Mouse (Mus musculus) stomach, embryonic 14.5 days (tissue): Measurements from ENCODE around the gene Syncrip. TPM values are rescaled to one million over a fixed set of nuclear protein-coding genes. Genes with fewer than 3 reads are reported as not detected.

Experiments
- ATAC-seq: fragments of 200-750 bp; cut with Nextera tagmentation; 2 replicates; pipeline ENCODE4 v1.8.0; 2017; ENCODE audit warnings: low read depth, moderate TSS enrichment; ENCODE audit not compliant: insufficient number of reproducible peaks, insufficient read depth, low FRiP score
- H3K27ac ChIP-seq: fragments of 300-500 bp; sonication (generic); 2 replicates; pipeline ENCODE4 v1.5.1; 2014; ENCODE audit warnings: mild to moderate bottlenecking, low read length, moderate library complexity, mixed read lengths
- H3K27me3 ChIP-seq: fragments of 300-500 bp; sonication (generic); 2 replicates; pipeline ENCODE4 v1.6.1; 2014; ENCODE audit warnings: low read length, control low read depth, mixed read lengths; ENCODE audit not compliant: control insufficient read depth, insufficient read depth
- H3K36me3 ChIP-seq: fragments of 300-500 bp; sonication (generic); 2 replicates; pipeline ENCODE4 v1.6.1; 2014; ENCODE audit warnings: mild to moderate bottlenecking, control low read depth, low read length, moderate library complexity, mixed read lengths; ENCODE audit not compliant: control insufficient read depth, insufficient read depth
- H3K4me1 ChIP-seq: fragments of 300-500 bp; sonication (generic); 2 replicates; pipeline ENCODE4 v1.6.1; 2014; ENCODE audit warnings: low read length, control low read depth, mixed read lengths; ENCODE audit not compliant: control insufficient read depth, insufficient read depth
- H3K4me2 ChIP-seq: fragments of 300-500 bp; sonication (generic); replicated peaks from 2 replicates; pipeline ENCODE4 v1.6.1; 2014; ENCODE audit warnings: low read depth, low read length, control low read depth
- H3K4me3 ChIP-seq: fragments of 300-500 bp; sonication (generic); 2 replicates; pipeline ENCODE4 v1.5.1; 2014; ENCODE audit warnings: low read depth, low read length, control low read depth
- H3K9ac ChIP-seq: fragments of 300-500 bp; sonication (generic); replicated peaks from 2 replicates; pipeline ENCODE4 v1.6.1; 2014; ENCODE audit warnings: low read depth, mild to moderate bottlenecking, control low read depth, low read length, moderate library complexity, mixed read lengths
- H3K9me3 ChIP-seq: fragments of 300-500 bp; sonication (generic); 2 replicates; pipeline ENCODE4 v1.6.1; 2016; ENCODE audit warnings: low read depth, low read length, control low read depth; ENCODE audit not compliant: control insufficient read depth
- WGBS: fragments of 180-500 bp; shearing (Covaris S2); extraction: QIAGEN DNeasy Blood & Tissue Kit; methylation state at CpG from one replicate; pipeline ENCODE4 v1.1.7; 2014; 5-methylcytosine and 5-hydroxymethylcytosine counted together
- polyA plus RNA-seq: library from polyadenylated mRNA; unstranded; fragments of >200 nt; fragmentation: Nextera tagmentation; extraction: Ambion mirVana; gene quantifications from 2 replicates; pipeline ENCODE4 v1.2.1, GENCODE M21; 2014

Gene Syncrip
- polyA plus RNA-seq, 1 experiment from 2014 or later: 123 TPM

DNA sequence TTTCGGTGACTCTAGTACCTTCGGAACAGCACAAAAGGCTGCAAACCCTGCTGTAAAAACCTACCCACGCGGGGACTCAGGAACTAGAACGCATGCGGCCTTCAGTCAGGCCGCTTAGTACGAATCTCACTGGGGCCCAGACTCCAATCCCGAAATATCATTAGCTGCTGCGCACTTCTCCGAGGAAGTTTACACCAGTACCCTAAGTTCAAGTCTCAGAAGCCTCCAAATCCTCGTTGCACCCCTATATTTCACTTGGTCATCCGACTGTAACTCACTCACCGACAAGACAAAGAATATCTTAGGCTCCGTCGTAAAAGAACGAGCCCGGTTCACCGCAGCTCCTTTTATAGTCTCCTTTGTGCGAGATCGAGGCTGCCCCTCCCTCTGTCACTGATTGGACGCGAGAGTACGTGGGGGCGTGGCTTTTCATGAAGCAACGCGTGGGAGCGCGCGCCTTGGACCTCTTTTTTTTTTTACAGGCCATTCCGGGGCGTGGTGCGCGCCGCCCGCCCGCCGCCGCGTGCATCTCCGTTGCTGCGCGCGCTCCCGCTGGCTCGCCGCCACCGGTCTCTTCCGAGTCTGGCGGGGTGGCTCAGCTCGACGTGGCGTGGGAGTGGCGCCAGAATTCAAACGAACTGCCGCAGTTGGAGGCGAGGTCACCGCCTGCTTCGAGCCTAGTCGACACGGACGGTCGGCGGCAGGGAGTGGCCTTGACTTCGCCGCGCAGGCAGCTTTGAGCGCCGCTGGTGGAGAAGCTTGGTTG is 40.4 kb upstream of the Syncrip start:
- under 1% methylated on average over 69 of the region's 69 CpGs for WGBS
- peaks cover 6% of the 10 kb centered on the region; the same call in 1 of the 2 replicates for H3K4me1 ChIP-seq

DNA sequence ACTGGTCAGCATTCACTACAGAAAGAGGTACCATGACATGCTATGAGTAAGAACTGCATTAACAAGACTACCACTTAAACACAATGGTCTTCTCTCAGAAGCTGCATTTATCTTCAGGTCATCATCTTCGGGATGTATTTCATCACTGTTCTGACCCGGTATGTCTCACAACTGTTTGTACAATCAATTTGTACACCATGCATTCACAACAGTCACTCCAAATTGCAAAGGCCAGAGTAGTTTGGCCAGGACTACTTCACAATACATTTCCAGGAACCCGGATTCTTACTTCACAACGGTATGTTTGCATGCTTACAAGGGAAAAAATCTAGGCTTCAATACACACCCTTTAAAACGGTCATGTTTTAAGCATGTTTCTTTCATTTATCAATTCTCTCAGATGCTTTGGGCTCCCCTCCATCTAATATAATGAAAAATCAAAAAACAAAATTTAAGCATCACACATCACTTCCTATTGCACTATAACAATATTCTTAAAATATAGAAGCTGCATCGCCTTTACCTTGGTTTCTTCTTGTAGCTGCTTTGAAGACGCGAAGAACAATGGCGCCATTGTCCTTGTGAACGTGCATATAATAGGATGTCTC is 39.7 kb upstream of the Syncrip start:
- no peaks in the 10 kb centered on the region for H3K27me3 ChIP-seq
- H3K9ac ChIP-seq: peak overlapping the region; percentile 95
- peaks cover 13% of the 10 kb centered on the region for H3K36me3 ChIP-seq
- H3K4me3 ChIP-seq: peak overlapping the region; percentile 96
- ATAC-seq: no peak
- under 1% methylated on average over 10 of the region's 10 CpGs for WGBS
- peak overlapping the region; percentile 95 for H3K27ac ChIP-seq
- peak overlapping the region; percentile 61 for H3K4me2 ChIP-seq
- peaks cover 6% of the 10 kb centered on the region; the same call in 1 of the 2 replicates for H3K4me1 ChIP-seq
- H3K9me3 ChIP-seq: no peaks in the 10 kb centered on the region

More for the DNA sequence above, 40.4 kb upstream of the Syncrip start:
- Histone ChIP-seq H3K27ac (peak overlapping the region; percentile 95), H3K9ac (peak overlapping the region; percentile 95), H3K9me3 (no peaks in the 10 kb centered on the region), H3K4me2 (peak overlapping the region; percentile 61), H3K36me3 (peaks cover 13% of the 10 kb centered on the region), H3K4me3 (peak overlapping the region; percentile 96), H3K27me3 (no peaks in the 10 kb centered on the region)
- peak; percentile 88 for ATAC-seq

DNA sequence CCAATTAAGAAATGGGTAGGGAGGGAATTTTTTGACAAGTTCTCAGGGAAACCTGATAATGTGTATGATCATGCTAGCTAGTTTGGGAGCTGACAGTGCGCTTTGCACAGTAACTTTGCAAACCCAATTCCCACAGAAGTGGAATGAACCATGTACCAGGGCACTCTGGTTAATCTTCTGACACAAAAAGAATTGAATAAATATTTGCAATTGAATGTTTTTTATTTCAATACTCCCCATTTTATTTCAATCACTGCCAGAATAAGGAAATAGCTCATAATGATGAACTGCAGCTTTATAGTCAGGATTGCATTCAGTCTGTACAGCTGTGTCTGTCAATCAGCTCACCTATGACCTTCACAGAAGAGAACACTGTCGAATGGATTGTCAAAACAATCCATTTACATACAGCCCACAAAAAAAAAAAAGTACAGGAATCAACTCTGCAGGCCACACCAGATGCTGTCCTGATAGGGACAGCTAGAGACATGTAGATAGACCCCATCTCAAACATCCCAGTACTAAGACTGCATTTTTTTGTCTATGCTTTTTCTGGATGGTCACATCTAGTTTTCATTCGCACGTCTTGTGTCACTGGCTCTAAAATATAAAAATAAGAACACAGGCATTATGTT is 38.6 kb upstream of the Syncrip start:
- Histone ChIP-seq H3K4me2 (peak overlapping the region; percentile 61), H3K9ac (no peak overlapping the region), H3K4me1 (peaks cover 6% of the 10 kb centered on the region; the same call in 1 of the 2 replicates), H3K4me3 (peak overlapping the region; percentile 96), H3K36me3 (peaks cover 13% of the 10 kb centered on the region), H3K27ac (no peak overlapping the region), H3K9me3 (no peaks in the 10 kb centered on the region), H3K27me3 (no peaks in the 10 kb centered on the region)
- 27% methylated on average over 4 of the region's 4 CpGs for WGBS
- ATAC-seq: no peak

DNA sequence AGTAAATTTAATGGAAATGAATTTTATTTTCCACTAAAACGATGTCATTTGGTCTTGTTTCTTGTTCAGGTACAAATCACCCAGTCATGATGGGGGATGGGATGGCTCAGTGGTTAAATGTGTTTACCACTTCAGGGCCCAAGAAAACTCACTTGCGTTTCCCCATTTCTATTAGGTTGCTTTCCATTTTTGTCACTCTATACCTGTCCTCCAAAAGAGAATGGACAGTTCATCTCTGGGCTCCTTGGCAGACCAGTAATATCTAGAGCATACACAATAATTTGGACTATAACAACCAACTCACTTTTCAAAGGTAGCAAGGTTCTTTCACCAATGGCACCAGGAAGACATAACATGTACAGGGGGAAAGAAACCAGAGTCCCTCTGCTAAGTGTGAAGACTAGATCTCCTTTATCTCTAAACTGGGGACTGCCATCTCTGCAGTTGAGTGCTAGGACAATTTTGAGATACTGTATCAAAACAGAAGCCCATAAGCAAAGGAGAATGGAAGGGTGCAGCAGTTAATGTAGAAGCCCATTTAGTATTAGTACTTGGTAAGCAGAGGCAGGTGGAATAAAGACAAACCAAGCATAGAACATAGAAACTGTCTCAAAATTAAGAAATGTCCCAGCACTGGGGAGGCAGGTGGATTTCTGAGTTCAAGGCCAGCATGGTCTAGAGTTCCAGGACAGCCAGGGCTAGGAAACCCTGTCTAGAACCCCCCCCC is 37.9 kb upstream of the Syncrip start:
- no peak overlapping the region for H3K9ac ChIP-seq
- no peak for ATAC-seq
- H3K27ac ChIP-seq: no peak overlapping the region
- 20% methylated on average over 2 of the region's 2 CpGs for WGBS
- H3K27me3 ChIP-seq: no peaks in the 10 kb centered on the region
- H3K9me3 ChIP-seq: no peaks in the 10 kb centered on the region
- H3K4me1 ChIP-seq: peaks cover 6% of the 10 kb centered on the region; the same call in 1 of the 2 replicates
- peak overlapping the region; percentile 61 for H3K4me2 ChIP-seq
- peaks cover 13% of the 10 kb centered on the region for H3K36me3 ChIP-seq
- H3K4me3 ChIP-seq: peak overlapping the region; percentile 96; the same call in 1 of the 2 replicates

- Histone ChIP-seq H3K9ac (no peak overlapping the region), H3K4me2 (no peak overlapping the region), H3K4me1 (peaks cover 6% of the 10 kb centered on the region; the same call in 1 of the 2 replicates), H3K36me3 (peaks cover 13% of the 10 kb centered on the region), H3K27me3 (no peaks in the 10 kb centered on the region), H3K9me3 (no peaks in the 10 kb centered on the region), H3K27ac (no peak overlapping the region), H3K4me3 (no peak overlapping the region)
- no peak for ATAC-seq
These were observed 37.2 kb upstream of the Syncrip start for GRCm38 (mm10) chr9:88519390-88520121.

GRCm38 (mm10) chr9:88516361-88516995 is 34.1 kb upstream of the Syncrip start:
- Histone ChIP-seq H3K9ac (no peak overlapping the region), H3K36me3 (peaks cover 13% of the 10 kb centered on the region), H3K27me3 (no peaks in the 10 kb centered on the region), H3K4me1 (peaks cover 6% of the 10 kb centered on the region; the same call in 1 of the 2 replicates), H3K9me3 (no peaks in the 10 kb centered on the region), H3K4me3 (no peak overlapping the region), H3K27ac (no peak overlapping the region), H3K4me2 (no peak overlapping the region)
- no peak for ATAC-seq
- WGBS: 82% methylated on average over 3 of the region's 3 CpGs

DNA sequence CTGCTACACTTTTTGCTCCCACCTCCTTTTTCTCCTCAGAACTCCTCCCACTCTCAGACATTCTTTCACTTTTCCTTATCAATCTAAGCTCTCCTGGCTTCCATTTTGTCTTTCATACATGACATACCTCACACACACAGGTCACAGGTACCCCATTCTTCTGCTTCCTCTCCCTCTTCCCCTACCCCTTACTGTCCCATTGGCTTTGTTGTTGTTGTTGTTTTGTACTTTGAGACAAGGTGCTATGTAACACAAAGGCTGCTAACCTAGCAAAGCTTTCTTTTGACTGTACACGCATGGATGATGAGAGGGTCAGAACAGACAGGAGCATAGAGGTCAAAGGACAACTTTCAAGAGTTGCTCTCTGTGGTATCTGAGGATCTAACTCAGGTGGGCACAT is 33.2 kb upstream of the Syncrip start:
- Histone ChIP-seq H3K4me3 (no peak overlapping the region), H3K27ac (no peak overlapping the region), H3K4me2 (no peak overlapping the region), H3K9ac (no peak overlapping the region), H3K36me3 (peaks cover 7% of the 10 kb centered on the region; the same call in 1 of the 2 replicates), H3K4me1 (peaks cover under 1% of the 10 kb centered on the region; the same call in 1 of the 2 replicates), H3K9me3 (no peaks in the 10 kb centered on the region), H3K27me3 (no peaks in the 10 kb centered on the region)
- WGBS: 75% methylated on average over 1 of the region's 1 CpGs
- no peak for ATAC-seq
